Mouse (Mus musculus) bone marrow macrophage, adult 2 months (primary cell): ENCODE data around the gene Atp2b1. TPM values are rescaled to one million over a fixed set of nuclear protein-coding genes. Genes with fewer than 3 reads are reported as not detected.

Experiments used
- H3K27ac ChIP-seq: 2 replicates; pipeline ENCODE4 v1.5.1; 2012; ENCODE audit warnings: low read depth, low read length; ENCODE audit not compliant: insufficient read depth
- H3K4me1 ChIP-seq: 2 replicates; pipeline ENCODE4 v1.6.1; 2012; ENCODE audit warnings: low read length; ENCODE audit not compliant: control insufficient read depth, insufficient read depth
- H3K4me3 ChIP-seq: 2 replicates; pipeline ENCODE4 v1.5.1; 2012; ENCODE audit warnings: mild to moderate bottlenecking, low read length, moderate library complexity; ENCODE audit not compliant: insufficient read depth
- CTCF ChIP-seq: IDR thresholded peaks from 2 replicates; pipeline ENCODE4 v1.5.1; 2012; ENCODE audit warnings: low read depth, mild to moderate bottlenecking, low read length, moderate library complexity
- POLR2A ChIP-seq: IDR thresholded peaks from 2 replicates; pipeline ENCODE4 v1.6.1; 2012; ENCODE audit warnings: mild to moderate bottlenecking, low read depth, low read length, borderline replicate concordance
- polyA plus RNA-seq: library from polyadenylated mRNA; stranded (reverse); fragments of >200 nt; gene quantifications from 2 replicates; pipeline ENCODE4 v1.2.4, GENCODE M21; 2012; ENCODE audit not compliant: missing spikeins, insufficient read depth, insufficient read length

The Atp2b1 gene
- polyA plus RNA-seq, 1 experiment = 252 TPM

- no peak overlapping the region for H3K27ac ChIP-seq
- TF ChIP-seq POLR2A (no peak), CTCF (no peak)
These were observed 138.9 kb downstream of the Atp2b1 start for GRCm38 (mm10) chr10:99053111-99053510.

DNA sequence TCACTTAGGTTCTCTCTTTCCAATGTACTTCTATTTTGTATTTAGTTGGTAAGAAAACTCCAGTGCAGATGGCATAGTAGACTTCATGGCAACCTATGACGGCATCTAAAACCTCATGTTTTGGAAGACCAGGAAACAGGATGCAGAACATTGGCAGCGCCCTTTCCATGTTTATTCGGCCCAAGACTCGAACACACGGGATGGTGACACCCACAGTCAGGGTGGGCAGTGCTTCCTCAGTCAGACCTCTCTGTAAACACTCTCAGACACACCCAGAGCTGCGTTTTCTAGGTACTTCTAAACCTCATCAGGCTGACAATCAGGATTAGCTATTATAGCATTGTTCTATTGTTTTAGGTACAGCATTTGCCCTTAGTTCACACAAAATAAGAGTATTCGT lies 146.4 kb downstream of the Atp2b1 start:
- Histone ChIP-seq H3K27ac (no peak overlapping the region), H3K4me3 (no peak overlapping the region), H3K4me1 (0 out of 2 replicates have a peak, but pooled peaks cover 2% of the 10 kb centered on the region)
- TF ChIP-seq POLR2A (no peak), CTCF (no peak)

More at GRCm38 (mm10) chr10:99053111-99053510, 138.9 kb downstream of the Atp2b1 start:
- Histone ChIP-seq H3K4me1 (no peaks in the 10 kb centered on the region), H3K4me3 (no peak overlapping the region)

GRCm38 (mm10) chr10:99061418-99061817 lies 147.2 kb downstream of the Atp2b1 start:
- no peak overlapping the region for H3K4me3 ChIP-seq
- H3K27ac ChIP-seq = no peak overlapping the region
- TF ChIP-seq POLR2A = no peak
- no peak for TF ChIP-seq CTCF
- H3K4me1 ChIP-seq = 0 out of 2 replicates have a peak, but pooled peaks cover 2% of the 10 kb centered on the region

DNA sequence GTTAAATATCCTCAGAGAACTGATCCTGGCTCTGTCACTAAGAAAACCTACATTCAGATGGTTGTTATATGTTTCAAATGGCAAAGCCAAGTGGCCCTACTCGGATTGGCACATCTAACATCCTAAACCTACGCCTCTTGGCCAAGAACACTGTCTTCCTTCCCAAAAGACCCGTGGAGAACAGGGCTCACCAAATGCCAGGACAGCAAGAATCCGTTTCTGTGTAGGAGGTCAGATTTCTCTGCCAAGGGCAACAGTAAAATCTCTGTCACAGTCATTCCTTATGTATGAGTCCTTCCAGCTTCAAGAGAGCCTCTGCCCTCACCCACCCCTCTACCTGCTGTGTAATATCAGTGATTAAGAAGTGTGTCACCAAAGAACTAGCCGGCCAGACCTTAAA lies 148.3 kb downstream of the Atp2b1 start:
- Histone ChIP-seq H3K27ac (no peak overlapping the region), H3K4me1 (0 out of 2 replicates have a peak, but pooled peaks cover 2% of the 10 kb centered on the region), H3K4me3 (no peak overlapping the region)
- no peak for TF ChIP-seq POLR2A
- no peak for TF ChIP-seq CTCF

Other genes starting within 250 kb of the Atp2b1 start
- gene Poc1b, start 192.6 kb downstream of the Atp2b1 start, polyA plus RNA-seq = 16.4 and 21.8 TPM in 2 replicates
- gene Galnt4, start 193.8 kb downstream of the Atp2b1 start, polyA plus RNA-seq = 11.0 and 12.5 TPM in 2 replicates
- gene Phxr2, start 211.9 kb downstream of the Atp2b1 start, polyA plus RNA-seq = not detected in 2 replicates